Mouse (Mus musculus) left cerebral cortex, postnatal 36 days (tissue): Measurements from ENCODE around the gene Slc13a4. TPM values are rescaled to one million over a fixed set of nuclear protein-coding genes. Genes with fewer than 3 reads are reported as not detected.

ENCODE experiments used
- DNase-seq, 2 experiments: peaks; one replicate each; pipeline ENCODE4 v3.0.0; 2021 to 2022; ENCODE audit warnings: low spot score in 2 of 2, mixed read lengths in 1 of 2
- intact Hi-C: fragments of 180-260 bp; cut with DNase I; formaldehyde crosslinking; loops from one replicate; pipeline ENCODE4 v1.15.1; 2025
- total RNA-seq, 2 experiments: library from RNA; stranded (reverse); gene quantifications; 2 replicates each; pipeline ENCODE4 v1.2.3; 2021

The Slc13a4 gene
- total RNA-seq, 2 experiments from 2014 or later: 7.3 to 13.6 TPM

DNA sequence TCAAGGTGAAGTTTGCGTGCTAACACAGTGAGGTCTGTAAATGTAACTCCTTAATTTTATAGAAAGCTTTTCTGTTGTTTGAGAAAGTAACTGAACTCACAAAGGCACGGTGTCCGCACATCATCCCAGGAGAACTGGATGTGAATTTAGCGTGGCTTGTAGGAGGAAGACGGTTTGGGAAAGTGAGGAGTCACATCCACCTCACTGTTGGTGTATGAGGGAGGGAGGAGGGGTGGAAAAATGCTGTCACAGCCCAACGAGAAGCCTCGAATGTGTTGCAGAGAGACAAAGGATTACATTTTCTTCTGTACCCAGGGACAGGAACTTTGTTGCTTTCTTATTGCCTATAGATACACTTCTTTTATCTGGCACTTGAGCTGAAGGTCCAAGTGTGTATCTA is 47.4 kb downstream of the Slc13a4 start:
- no peak for DNase-seq
- intact Hi-C loops: no loop called here

DNA sequence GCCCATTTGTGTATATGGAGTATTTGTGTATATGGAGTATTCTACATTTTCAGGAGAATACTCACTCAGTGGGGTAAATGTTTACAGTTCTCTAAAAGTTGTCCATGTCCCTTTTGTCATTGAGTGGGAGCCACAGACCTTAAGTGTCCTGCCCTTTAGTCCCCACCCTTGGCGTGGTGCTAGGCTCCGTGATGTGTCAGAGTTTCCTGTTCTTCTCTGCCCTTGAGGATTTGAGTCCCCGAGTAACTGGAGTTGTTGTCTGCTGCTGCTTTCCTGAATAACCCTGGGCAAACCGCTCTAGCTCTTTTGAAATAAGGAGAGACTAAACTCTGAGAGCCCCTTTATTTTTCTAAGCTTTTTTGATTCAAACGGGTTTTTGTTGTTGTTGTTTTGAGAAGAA is 48.4 kb downstream of the Slc13a4 start:
- no peak for DNase-seq
- intact Hi-C loops: loop anchor here (10.0 kb wide), 1 partner anchor 115 kb away; no protein-coding TSS in a partner anchor

DNA sequence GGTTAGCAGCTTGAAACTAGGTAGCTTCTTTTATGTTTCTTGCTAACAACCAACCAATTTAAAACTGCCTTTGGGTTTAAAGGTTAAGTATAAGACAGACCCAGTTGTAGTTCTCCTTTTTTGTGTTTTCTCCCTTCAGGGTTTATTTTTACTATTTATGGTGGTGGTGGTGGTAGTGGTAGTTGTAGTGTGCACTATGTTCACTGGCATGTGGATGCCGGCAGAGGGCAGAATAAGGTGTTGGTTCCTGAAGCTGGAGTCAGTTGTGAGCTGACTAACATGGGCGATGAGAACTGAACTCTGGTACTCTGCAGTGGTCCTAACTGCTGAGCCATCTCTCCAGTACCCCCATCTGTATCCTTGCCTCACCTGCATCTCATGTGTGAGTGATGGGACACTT is 49.0 kb downstream of the Slc13a4 start:
- intact Hi-C loops: loop anchor here (10.0 kb wide), 1 partner anchor 116 kb away; no protein-coding TSS in a partner anchor
- DNase-seq: no peak

DNA sequence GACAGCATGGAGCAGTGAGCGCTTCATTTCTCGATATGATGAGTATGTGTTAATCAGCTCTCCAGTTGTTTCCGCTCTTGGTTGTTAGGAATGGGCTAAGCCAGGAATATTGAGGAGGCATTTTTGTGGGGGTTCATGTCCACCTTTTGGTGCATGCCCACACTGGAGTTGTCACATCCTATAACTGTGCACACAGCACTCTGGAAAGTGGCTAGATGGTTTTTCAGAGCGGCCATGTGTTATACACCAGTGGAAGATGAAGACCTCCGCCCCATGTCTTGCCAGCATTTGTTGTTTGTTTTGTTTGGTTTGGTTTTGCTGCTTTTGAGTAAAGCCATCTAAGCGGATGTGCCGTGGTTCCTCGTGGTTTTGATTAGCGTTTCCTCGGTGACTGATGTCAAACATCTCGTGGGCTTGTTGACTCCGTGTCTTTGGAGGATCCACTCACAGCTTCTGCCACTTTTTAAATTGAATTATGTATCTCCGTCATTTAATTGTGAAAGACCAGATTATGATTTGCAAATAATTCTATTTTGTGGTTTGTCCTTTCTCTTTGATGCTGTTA is 50.2 kb downstream of the Slc13a4 start:
- no peak for DNase-seq
- intact Hi-C loops: loop anchor here (10.0 kb wide), 1 partner anchor 117 kb away; no protein-coding TSS in a partner anchor

DNA sequence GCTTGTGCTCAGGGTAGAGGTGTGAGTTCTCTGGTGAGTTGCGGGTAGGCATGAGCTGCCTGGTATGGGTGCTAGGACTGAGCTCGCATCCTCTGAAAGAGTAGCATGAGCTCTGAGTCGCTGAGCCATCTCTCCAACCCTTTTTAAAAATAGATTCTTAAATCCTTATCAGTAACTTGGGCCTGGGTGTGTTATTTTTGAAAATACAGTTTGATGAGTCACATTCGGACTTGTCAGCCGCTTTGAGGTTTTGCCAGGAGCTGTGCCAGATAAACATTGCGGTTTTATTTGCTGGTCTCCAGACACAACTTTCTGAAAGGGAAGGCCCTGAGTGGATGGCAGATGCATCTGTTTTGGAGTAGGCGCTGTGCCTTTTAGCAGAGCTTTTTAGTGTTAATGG is 51.2 kb downstream of the Slc13a4 start:
- intact Hi-C loops: loop anchor here (10.0 kb wide), 1 partner anchor 118 kb away; no protein-coding TSS in a partner anchor
- DNase-seq: peak; percentile 18 to 40

DNA sequence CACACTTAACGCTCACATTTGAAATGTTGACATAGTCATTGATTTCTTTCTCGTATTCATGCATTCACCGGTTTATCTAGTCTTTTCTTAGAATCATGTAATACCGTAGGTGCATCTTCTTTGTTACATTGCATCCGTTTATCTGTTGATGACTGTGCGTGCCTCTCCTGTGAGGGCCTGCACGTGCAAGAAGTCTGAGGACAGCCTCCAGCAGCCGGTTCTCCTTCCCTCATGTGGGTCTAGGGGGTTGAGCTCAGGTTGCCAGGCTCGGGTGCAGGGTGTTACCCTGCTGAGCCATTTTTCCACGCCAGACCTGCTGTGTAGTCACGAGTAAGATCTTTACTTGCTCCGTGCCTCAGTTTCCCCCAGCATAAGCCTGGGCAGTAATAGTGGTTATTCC is 52.9 kb downstream of the Slc13a4 start:
- no peak for DNase-seq
- intact Hi-C loops: loop anchor here (10.0 kb wide), 1 partner anchor 120 kb away; no protein-coding TSS in a partner anchor

DNA sequence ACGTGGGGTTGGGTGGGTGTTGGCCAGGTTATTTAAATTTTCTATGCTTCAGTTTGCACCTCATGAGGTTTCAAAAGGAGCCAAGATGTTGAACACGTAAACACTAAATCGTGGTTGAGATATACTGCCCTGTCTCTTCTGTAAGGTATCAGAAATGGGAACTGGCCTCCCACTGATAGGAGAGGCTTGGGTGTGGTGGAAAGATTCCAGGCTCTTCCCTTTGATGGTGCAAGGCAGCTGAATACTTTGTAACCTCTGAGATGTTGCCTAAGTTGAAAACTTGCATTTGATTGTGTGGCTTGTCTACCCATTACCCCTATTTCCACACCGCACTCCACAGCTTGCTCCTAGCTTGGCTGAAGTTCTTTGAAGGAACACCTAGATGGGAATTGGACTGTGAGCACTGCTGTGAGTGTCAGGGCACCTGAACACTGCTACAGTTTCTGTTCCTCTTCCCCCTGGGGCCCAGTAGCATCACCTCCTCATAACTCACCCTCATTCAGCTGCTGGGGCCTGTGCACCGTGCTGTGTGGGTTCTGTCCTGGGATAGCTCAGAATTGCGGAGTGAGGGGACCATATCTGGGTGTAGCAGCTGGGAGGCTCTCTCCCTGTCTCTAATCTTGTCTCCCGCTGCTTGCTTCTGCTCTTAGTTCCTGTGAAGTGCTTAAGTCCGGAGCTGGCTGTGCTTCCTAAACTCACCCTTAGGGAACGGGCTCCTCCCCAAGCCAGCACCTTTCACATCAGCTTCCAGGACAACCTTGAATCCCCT is 53.6 kb downstream of the Slc13a4 start:
- intact Hi-C loops: loop anchor here (10.0 kb wide), 1 partner anchor 120 kb away; no protein-coding TSS in a partner anchor
- no peak for DNase-seq

DNA sequence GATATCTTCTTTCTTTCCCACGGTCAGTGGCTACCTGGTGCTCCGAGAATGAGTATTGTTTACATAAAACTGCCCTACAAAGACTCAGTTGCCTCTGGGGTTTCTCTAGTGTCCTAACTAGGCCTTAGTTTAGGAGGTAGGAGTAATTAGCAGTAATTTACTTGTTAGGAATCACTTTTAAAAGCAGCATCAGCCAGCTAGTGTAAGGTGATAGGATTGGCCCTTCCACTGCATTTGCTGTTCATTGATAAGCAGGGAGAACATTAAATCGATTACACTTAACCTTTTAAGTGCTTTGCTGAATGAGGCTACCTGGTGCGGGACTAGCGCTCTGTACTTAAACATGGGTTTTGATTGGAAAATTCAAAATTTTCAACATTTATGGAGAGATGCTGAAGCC is 54.5 kb downstream of the Slc13a4 start:
- no peak for DNase-seq
- intact Hi-C loops: loop anchor here (10.0 kb wide), 1 partner anchor 121 kb away; no protein-coding TSS in a partner anchor

DNA sequence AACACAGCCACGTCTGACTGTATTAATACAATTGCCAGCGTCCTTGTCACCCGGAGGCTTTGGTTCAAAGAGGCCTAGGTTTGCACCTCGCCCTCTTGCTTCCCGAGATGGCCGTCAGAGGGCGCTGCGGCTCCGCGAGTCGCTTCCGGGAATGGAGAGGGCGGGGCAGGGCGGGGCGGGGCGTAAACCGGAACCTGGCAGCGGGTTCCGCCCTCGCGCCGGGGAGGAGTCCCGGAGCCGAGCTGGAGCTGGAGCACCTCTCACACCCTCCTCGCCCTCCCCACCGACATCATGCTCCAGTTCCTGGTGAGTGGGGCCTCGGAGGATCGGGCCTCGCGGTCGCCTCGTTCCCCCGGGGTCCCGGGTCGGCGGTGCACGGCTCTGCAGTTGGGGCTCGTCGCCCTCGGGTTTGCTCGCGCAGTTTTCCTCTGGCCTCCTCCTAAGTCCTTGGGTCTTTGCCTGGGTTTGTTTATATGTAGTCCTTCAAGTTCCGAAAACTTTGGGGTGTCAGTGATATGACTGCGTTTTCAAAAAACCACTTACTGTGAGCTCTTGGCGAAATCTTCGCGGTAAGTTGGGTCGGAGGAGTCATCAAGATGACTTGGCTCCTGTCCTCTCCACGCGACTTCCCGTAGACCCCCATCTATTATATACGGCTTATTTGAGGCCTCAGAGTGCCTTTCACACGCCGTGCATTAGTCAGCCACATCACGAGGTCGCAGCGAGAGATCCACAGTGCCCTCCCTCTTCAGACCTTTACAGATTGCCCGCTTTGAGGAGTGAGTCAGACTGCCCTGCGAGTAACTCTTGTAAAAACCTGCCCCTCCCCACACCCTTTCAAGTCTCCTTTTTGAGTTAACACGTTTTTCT is 55.2 kb downstream of the Slc13a4 start:
- intact Hi-C loops: loop anchor here (10.0 kb wide), 1 partner anchor 122 kb away; no protein-coding TSS in a partner anchor
- peak; percentile 85 to 87 for DNase-seq

DNA sequence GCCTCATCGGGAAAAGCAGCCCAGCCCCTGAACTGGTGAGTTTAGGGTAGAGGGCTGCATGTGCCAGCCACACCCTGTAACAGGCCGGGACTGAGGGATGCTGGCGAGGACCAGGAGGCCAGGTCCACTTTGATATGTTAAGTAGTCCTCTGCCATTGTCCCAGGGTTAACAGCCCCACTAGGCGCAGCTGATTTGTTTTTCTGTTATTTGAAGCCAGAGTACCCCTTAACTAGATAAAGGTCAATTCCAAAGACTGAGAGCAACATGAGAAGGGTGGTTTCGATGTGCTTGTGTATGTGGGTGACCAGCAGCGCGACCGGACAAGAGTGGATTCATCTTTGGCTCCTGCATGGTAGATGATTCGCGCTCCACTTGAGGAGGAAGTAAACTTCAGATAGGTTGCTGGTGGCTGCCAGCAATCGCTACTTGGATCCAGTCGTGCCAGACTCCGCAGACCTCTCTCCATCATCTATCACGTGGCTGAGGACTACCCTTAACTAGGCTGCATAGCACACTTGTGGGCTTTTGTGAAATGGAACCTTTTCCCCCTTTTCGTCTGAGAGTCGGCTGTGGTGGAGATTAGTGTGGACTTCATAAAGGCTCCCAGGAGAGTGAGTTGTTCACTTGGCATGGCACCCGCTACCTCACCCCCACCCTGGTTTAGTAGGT is 56.0 kb downstream of the Slc13a4 start:
- DNase-seq: peak in 1 of 2 experiments; percentile 17
- intact Hi-C loops: loop anchor here (10.0 kb wide), 1 partner anchor 123 kb away; no protein-coding TSS in a partner anchor

DNA sequence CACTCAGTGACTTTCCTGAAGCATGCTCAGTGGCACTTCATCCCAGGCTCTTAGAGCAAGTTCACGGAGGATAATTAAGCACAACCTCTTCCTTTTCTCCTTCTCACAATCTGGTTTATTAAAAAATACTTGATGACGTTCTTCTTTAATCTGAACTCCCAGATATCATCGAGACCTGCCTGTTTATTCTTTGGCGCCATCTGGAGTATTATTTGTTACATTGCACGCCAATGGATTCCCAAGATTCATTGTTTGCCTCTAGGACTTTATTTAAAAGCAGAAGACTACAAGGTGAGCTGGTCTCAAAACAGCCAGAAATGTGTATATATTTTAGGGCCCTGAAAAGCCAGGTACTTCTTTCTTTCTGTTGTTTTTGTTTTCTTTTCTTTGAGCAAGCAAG is 62.8 kb downstream of the Slc13a4 start:
- intact Hi-C loops: no loop called here
- DNase-seq: no peak

DNA sequence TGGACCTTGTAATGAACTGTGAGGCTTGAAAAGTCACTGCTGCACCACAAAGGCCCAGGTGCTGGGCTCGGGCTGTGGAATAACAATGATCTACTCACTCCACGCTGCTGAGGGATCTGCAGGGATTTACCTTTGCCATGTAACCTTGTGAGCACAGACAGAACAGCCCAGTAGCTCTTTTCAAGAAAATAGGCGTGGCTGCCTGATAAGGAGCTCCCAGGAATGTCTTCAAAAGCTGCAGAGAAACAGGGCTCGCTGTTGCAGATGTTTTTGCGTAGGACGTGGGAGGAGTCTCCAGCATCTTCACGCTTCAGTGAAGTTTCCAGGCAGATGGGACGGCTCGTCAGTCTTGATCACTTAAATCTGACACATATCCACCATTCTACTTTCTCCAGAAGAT is 63.9 kb downstream of the Slc13a4 start:
- DNase-seq: no peak
- intact Hi-C loops: no loop called here

DNA sequence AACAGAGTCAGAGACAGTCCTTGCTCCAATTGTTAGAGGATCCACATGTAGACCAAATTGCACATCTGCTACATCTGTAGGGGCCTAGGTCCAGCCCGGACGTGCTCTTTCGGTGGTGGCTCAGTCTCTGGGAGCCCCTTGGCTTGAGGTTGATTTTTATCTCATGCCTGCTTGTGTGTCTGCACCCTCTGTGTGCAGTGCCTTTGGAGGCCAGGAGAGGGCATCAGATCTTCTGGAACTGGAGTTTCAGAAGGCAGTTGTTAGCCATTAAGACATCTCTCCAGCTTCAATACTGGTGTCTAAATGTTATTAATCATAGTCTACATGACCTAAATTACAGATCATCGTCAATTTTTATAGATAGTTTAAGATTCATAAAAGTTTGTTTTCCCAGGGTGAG is 64.7 kb downstream of the Slc13a4 start:
- no peak for DNase-seq
- intact Hi-C loops: no loop called here

DNA sequence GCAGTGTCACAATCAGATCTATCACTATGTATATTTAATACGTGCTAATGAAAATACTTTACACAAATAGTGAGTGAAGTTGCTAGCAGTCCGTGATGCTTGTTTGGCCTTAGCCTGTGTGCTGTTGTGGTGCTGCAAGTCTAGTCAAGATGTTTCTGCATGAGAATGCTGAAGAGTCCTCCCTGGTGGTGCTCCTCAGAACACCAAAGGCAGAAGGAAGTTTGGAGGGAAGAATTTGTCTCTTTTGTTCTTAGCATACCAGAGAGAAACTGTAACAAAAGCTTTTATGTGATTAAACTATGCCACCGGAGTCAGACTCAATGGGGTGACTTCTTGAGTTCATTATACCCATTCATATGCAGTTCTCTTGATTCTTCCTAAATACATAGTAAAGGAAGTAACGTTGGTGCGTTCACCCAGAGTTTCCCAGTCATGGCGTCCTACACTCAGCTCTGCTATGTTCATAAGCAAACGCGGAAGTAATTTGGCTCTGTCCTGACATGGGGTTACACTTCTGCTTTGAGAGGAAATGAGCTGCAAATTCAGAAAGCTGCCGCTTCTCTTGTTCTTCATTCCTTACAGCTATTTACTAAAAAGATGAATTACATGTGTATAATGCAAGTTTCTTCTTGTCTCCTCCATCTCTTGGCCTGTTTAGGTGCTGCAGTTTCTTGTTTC is 71.7 kb downstream of the Slc13a4 start:
- intact Hi-C loops: no loop called here
- DNase-seq: no peak

DNA sequence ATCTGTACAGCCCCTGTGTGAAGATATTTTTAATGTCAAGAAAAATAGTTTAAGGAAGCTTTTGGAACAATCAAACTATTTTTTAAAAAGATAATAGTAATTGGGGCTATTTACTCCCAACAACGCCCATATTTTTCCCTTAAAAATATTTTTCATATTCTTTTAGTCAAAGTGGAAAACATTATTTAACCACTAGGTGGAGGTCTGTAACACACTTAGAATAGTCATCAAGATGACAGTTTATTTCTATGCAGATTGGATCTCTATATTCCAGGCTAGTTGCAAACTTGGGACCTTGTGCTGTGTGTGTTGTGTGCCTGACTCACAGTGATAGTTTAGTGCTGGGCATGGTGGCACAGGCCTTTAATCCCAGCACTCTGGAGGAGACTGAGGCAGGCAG is 78.5 kb downstream of the Slc13a4 start:
- intact Hi-C loops: no loop called here

DNA sequence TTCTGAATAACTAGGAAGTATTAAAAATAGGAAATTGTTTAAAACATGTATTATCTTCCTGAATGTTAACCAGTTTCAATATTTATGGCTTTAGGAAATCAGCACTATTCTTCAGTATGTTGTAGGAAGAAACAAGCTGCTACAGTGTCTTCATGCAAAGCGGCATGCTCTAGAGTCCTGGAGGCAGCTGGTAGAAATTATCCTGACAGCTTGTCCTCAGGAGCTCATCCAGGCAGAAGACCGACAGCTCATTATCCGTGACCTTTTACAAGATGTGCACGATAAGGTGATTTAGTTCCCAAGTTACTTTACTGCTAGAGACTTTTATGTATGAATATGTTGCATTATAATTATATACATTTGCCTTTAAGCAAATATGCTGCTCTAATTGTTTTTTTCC is 82.2 kb downstream of the Slc13a4 start:
- DNase-seq: no peak

More for the DNA sequence above, 78.5 kb downstream of the Slc13a4 start:
- DNase-seq: no peak

More for the DNA sequence above, 82.2 kb downstream of the Slc13a4 start:
- intact Hi-C loops: no loop called here
